Mouse (Mus musculus) layer of hippocampus, postnatal 25 days (tissue): ENCODE measurements around the gene Dbf4. TPM values are rescaled to one million over a fixed set of nuclear protein-coding genes. Genes with fewer than 3 reads are reported as not detected.

Experiments
- DNase-seq, 2 experiments: peaks; one replicate each; pipeline ENCODE4 v3.0.0; 2022; ENCODE audit warnings: mixed read lengths in 2 of 2, low spot score in 1 of 2; ENCODE audit errors: extremely low spot score in 1 of 2
- total RNA-seq, 2 experiments: library from RNA; stranded (reverse); gene quantifications; 2 replicates each; pipeline ENCODE4 v1.2.3; 2021

Gene Dbf4
- total RNA-seq, result 1 to 10 TPM; 2.3 to 2.5 TPM

GRCm38 (mm10) chr5:8422157-8422931 is at the start of gene Dbf4, which contains the start of gene Slc25a40:
Gene Dbf4, minus strand, starts transcription at chr5:8422716.
Gene Slc25a40, plus strand, starts transcription at chr5:8422850.
- peak; percentile 77 to 82 for DNase-seq

GRCm38 (mm10) chr5:8456561-8456960 is 34.0 kb upstream of the Dbf4 start:
- no peak for DNase-seq

- no peak for DNase-seq
Measured at GRCm38 (mm10) chr5:8455565-8455964, 33.0 kb upstream of the Dbf4 start.

GRCm38 (mm10) chr5:8439095-8439494 is 16.6 kb upstream of the Dbf4 start:
- no peak for DNase-seq

GRCm38 (mm10) chr5:8437481-8438156 is 15.1 kb upstream of the Dbf4 start:
- DNase-seq, result no peak

GRCm38 (mm10) chr5:8425899-8426298 is 3.4 kb upstream of the Dbf4 start:
- no peak for DNase-seq

- no peak for DNase-seq
Measured at GRCm38 (mm10) chr5:8424116-8424515, 1.6 kb upstream of the Dbf4 start.

- DNase-seq, result no peak
Measured at GRCm38 (mm10) chr5:8422932-8423928, 714 bp upstream of the Dbf4 start.

- no peak for DNase-seq
Measured at GRCm38 (mm10) chr5:8421424-8421823, 1.1 kb downstream of the Dbf4 start.

- no peak for DNase-seq
Measured at GRCm38 (mm10) chr5:8417443-8417842, 5.1 kb downstream of the Dbf4 start.

- DNase-seq, result no peak
Measured at GRCm38 (mm10) chr5:8416683-8417413, 5.7 kb downstream of the Dbf4 start.

- DNase-seq, result no peak
Measured at GRCm38 (mm10) chr5:8408746-8409145, 13.8 kb downstream of the Dbf4 start.

GRCm38 (mm10) chr5:8397587-8398249 is 24.8 kb downstream of the Dbf4 start:
- no peak for DNase-seq

- no peak for DNase-seq
Measured at GRCm38 (mm10) chr5:8393891-8394583, 28.5 kb downstream of the Dbf4 start.

GRCm38 (mm10) chr5:8374297-8374906 is 48.1 kb downstream of the Dbf4 start:
- DNase-seq, result no peak

GRCm38 (mm10) chr5:8373415-8373814 is 49.1 kb downstream of the Dbf4 start:
- no peak for DNase-seq

- DNase-seq, result no peak
Measured at GRCm38 (mm10) chr5:8368781-8369180, 53.7 kb downstream of the Dbf4 start.

- DNase-seq, result no peak
Measured at GRCm38 (mm10) chr5:8368328-8368692, 54.2 kb downstream of the Dbf4 start.
